Mouse (Mus musculus): Measurements from ENCODE around the gene Gm20715.

DNA sequence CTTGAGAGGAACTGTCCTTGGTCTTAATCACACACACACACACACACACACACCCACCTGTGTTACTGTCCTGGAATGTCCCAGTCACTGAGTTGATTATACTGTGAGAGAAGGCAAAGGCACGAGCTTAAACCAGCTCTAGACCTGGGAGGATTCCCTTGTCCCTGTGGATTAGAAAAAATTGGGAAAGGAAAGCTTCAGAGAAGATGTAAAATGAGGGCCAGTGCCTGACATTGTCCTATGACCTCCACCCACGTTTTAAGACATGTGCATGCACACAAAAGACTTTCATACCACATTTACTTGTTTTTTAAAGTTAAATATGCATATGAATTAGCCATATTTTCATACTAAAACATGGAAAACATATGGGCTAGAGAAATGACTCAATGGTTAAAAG, 76.8 kb downstream of the Gm20715 start, which contains the start of gene Olfr5:
- TF ChIP-seq POLR2A (IDR thresholded peaks at IDR 0.05; ENCODE audit: borderline replicate concordance, insufficient read depth, low read length) (no peak), CTCF (IDR thresholded peaks at IDR 0.05; ENCODE audit: borderline replicate concordance, insufficient read depth, low read depth, low read length) (no peak)

All from cerebellum, adult 2 months (tissue).